Mouse (Mus musculus) midbrain, embryonic 16.5 days (tissue): Measurements from ENCODE around the gene Tekt2. TPM values are rescaled to one million over a fixed set of nuclear protein-coding genes. Genes with fewer than 3 reads are reported as not detected.

Source experiments
- polyA plus RNA-seq: library from polyadenylated mRNA; unstranded; fragments of >200 nt; fragmentation: Nextera tagmentation; extraction: Ambion mirVana; gene quantifications from 2 replicates; pipeline ENCODE4 v1.2.1, GENCODE M21; 2015

Tekt2 gene
- polyA plus RNA-seq, 1 experiment from 2014 or later: 17.3 TPM

Other genes with a start within 250 kb of the Tekt2 start
- gene Lsm10, start 229.1 kb downstream of the Tekt2 start, polyA plus RNA-seq: 55.1 and 63.5 TPM in 2 replicates
- gene Stk40, start 221.7 kb downstream of the Tekt2 start, polyA plus RNA-seq: 27.1 and 31.1 TPM in 2 replicates
- 7.9 and 10.0 TPM in 2 replicates for gene Eva1b, start 177.9 kb downstream of the Tekt2 start, polyA plus RNA-seq
- 1.4 and 1.8 TPM in 2 replicates for gene Sh3d21, start 162.2 kb downstream of the Tekt2 start, polyA plus RNA-seq
- gene Thrap3, start 122.9 kb downstream of the Tekt2 start, polyA plus RNA-seq: 124 and 137 TPM in 2 replicates
- 66.1 and 68.2 TPM in 2 replicates for gene Map7d1, start 69.3 kb downstream of the Tekt2 start, polyA plus RNA-seq
- 193 and 198 TPM in 2 replicates for gene Trappc3, start 63.4 kb downstream of the Tekt2 start, polyA plus RNA-seq
- gene Col8a2, start 38.9 kb downstream of the Tekt2 start, polyA plus RNA-seq: 2.2 and 2.5 TPM in 2 replicates
- 83.9 and 87.5 TPM in 2 replicates for gene Adprhl2, start 4.0 kb downstream of the Tekt2 start, polyA plus RNA-seq
- 14.3 and 18.5 TPM in 2 replicates for gene Ago3, start 103.9 kb upstream of the Tekt2 start, polyA plus RNA-seq
- 8.8 and 10.0 TPM in 2 replicates for gene Ago1, start 142.9 kb upstream of the Tekt2 start, polyA plus RNA-seq
- 8.4 and 11.6 TPM in 2 replicates for gene Ago4, start 207.8 kb upstream of the Tekt2 start, polyA plus RNA-seq
- 3.4 and 3.9 TPM in 2 replicates for gene Clspn, start 231.2 kb upstream of the Tekt2 start, polyA plus RNA-seq